Mouse (Mus musculus) heart, postnatal 0 days (tissue): ENCODE measurements around the gene Tnfrsf25.

ENCODE experiments used
- CTCF ChIP-seq: IDR thresholded peaks from 2 replicates; pipeline ENCODE4 v1.5.1; 2016; ENCODE audit warnings: antibody characterized with exemption, control low read depth, low read depth
- EP300 ChIP-seq: IDR thresholded peaks from 2 replicates; pipeline ENCODE4 v1.6.1; 2016; ENCODE audit warnings: antibody characterized with exemption, low read depth

DNA sequence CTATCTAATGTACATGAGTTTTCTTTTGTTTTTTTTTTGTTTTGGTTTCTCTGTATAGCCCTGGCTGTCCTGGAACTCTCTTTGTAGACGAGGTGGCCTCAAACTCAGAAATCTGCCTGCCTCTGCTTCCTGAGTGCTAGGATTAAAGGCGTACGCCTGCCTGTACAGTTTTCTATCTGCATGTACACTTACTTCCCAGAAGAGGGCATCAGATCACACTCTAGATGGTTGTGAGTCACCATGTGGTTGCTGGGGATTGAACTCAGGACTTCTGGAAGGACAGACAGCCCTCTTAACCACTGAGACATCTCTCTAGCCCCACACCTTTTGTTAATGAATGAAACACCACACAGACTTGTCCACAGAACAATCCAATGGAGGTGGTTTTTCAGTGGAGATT is 36.5 kb upstream of the Tnfrsf25 start:
- TF ChIP-seq CTCF (no peak), EP300 (no peak)
